Mouse (Mus musculus): ENCODE measurements around the gene Dennd4a. TPM values are rescaled to one million over a fixed set of nuclear protein-coding genes. Genes with fewer than 3 reads are reported as not detected.

Gene Dennd4a
- polyA plus RNA-seq, 1 experiment from 2014 or later = 10.8 TPM

DNA sequence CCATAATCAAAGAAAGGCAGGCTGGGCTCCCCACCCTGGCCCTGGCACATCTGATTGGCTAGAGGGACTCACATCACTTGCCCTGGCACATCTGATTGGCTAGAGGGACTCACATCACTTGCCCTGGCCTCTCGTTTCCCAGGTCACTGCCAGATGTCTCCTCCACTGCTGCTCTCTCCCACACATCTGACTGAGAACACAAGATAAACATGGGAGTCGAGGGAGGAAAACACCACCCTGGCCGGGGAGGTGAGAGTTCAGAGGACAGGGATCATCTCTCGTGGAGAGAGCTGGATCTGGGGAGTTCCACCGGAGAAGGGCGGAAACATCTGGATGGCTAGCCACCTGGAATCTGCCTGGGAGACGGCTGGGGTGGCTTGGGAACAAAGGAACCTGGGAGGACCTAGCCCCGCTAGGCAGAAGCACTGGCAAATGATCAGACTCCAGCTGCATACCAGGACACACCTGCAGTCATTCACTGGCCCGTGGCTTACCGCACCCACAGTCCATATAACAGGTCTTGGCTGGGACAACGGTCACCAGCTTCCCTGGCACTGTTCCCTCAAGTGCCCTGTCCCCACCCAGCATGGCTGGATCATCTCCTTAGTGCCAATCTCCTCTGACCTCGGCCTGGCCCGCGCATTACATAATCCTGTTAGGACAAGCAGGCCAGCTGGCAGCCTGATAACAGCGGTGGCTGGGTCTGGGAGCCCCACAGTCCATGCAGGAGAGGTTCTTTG lies 123.0 kb downstream of the Dennd4a start:
- DNase-seq (ENCODE audit: low spot score) (peak; percentile 46), ATAC-seq (ENCODE audit: insufficient read depth, low FRiP score, low TSS enrichment) (no peak)
- Histone ChIP-seq H3K4me1 (ENCODE audit: control insufficient read depth, insufficient read depth, low read length) (no peaks in the 10 kb centered on the region), H3K4me3 (ENCODE audit: low read depth, low read length) (no peak overlapping the region), H3K36me3 (ENCODE audit: control insufficient read depth, insufficient read depth, low read length) (no peaks in the 10 kb centered on the region), H3K27ac (ENCODE audit: low read depth, low read length) (no peak overlapping the region), H3K27me3 (ENCODE audit: control insufficient read depth, insufficient read depth, low read length) (no peaks in the 10 kb centered on the region), H3K4me2 (ENCODE audit: low read depth) (peak overlapping the region; percentile 19; the same call in 1 of the 2 replicates), H3K9ac (ENCODE audit: low read length) (peak overlapping the region; percentile 18; the same call in 1 of the 2 replicates), H3K9me3 (ENCODE audit: control insufficient read depth, low read length) (no peaks in the 10 kb centered on the region)
- WGBS = 66% methylated on average over 15 of the region's 15 CpGs

DNA sequence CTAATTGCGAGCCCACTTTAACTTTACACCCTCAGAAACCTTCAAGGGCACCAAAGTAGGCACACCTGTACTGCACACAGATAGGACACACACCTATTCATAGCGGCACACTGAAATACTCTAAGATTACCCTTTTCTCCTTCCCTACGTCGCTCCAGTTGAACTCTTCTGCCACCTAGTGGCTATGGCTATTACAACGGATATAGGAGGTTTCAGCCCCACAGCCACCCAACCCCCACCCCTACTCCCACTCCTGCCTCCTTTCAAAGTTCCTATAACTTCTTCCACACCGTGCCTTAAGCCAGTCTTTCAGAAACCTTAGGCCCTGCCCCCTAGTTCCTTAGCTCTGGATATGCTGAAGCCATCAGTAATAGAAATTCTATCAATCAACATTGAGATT lies 125.4 kb downstream of the Dennd4a start:
- Histone ChIP-seq H3K9ac (ENCODE audit: low read length) (no peak overlapping the region), H3K9me3 (ENCODE audit: control insufficient read depth, low read length) (no peaks in the 10 kb centered on the region), H3K27ac (ENCODE audit: low read depth, low read length) (no peak overlapping the region), H3K4me3 (ENCODE audit: low read depth, low read length) (no peak overlapping the region), H3K27me3 (ENCODE audit: control insufficient read depth, insufficient read depth, low read length) (no peaks in the 10 kb centered on the region), H3K4me1 (ENCODE audit: control insufficient read depth, insufficient read depth, low read length) (no peaks in the 10 kb centered on the region), H3K4me2 (ENCODE audit: low read depth) (no peak overlapping the region), H3K36me3 (ENCODE audit: control insufficient read depth, insufficient read depth, low read length) (no peaks in the 10 kb centered on the region)
- 7% methylated on average over 6 of the region's 6 CpGs for WGBS
- peak; percentile 63 for DNase-seq (ENCODE audit: low spot score)
- ATAC-seq (ENCODE audit: insufficient read depth, low FRiP score, low TSS enrichment) = no peak

DNA sequence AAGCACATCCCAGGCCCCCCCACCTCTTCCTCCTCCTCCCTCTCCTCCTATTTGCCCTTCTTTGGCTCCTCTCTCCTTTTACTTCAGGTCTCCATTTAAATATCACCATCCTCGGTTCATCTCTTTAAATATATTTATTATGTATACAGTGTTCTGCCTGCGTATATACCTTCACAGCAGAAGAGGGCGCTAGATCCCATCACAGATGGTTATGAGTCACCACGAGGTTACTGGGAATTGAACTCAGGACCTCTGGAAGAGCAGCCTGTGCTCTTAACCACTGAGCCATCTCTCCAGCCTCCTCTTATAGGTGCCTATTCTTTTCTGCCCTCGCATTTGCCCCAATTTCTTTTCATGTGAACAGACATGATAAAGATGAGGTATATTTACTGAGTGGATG lies 126.4 kb downstream of the Dennd4a start:
- 64% methylated on average over 5 of the region's 5 CpGs for WGBS
- no peak for ATAC-seq (ENCODE audit: insufficient read depth, low FRiP score, low TSS enrichment)
- no peak overlapping the region for H3K9ac ChIP-seq (ENCODE audit: low read length)

DNA sequence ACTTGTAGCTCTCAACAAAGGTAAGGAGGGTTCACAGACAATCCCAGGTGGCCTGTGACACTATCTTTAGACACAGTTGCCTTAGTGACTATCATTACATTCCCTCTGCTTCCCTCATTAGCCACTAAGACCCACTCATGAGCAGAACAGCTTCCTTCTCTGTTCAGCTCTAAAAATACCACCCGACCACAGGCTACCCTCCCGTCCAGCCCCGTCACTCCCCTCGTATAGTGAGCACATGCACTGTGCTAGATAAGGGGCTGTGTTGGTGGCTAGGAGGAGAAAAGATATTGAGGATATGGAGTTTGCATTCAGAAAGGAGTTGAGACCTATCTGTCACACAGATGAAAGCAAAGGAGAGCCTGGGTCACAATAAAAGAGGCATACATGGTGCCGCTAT lies 127.4 kb downstream of the Dennd4a start:
- Histone ChIP-seq H3K27me3 (ENCODE audit: control insufficient read depth, insufficient read depth, low read length) (no peaks in the 10 kb centered on the region), H3K4me2 (ENCODE audit: low read depth) (no peak overlapping the region), H3K9ac (ENCODE audit: low read length) (no peak overlapping the region), H3K36me3 (ENCODE audit: control insufficient read depth, insufficient read depth, low read length) (no peaks in the 10 kb centered on the region), H3K27ac (ENCODE audit: low read depth, low read length) (no peak overlapping the region), H3K4me3 (ENCODE audit: low read depth, low read length) (no peak overlapping the region), H3K4me1 (ENCODE audit: control insufficient read depth, insufficient read depth, low read length) (no peaks in the 10 kb centered on the region), H3K9me3 (ENCODE audit: control insufficient read depth, low read length) (no peaks in the 10 kb centered on the region)
- DNase-seq (ENCODE audit: low spot score) = no peak
- 87% methylated on average over 5 of the region's 5 CpGs for WGBS
- ATAC-seq (ENCODE audit: insufficient read depth, low FRiP score, low TSS enrichment) = no peak

More for the DNA sequence above, 126.4 kb downstream of the Dennd4a start:
- Histone ChIP-seq H3K27me3 (ENCODE audit: control insufficient read depth, insufficient read depth, low read length) (no peaks in the 10 kb centered on the region), H3K9me3 (ENCODE audit: control insufficient read depth, low read length) (no peaks in the 10 kb centered on the region), H3K4me3 (ENCODE audit: low read depth, low read length) (no peak overlapping the region), H3K36me3 (ENCODE audit: control insufficient read depth, insufficient read depth, low read length) (no peaks in the 10 kb centered on the region), H3K4me2 (ENCODE audit: low read depth) (no peak overlapping the region), H3K4me1 (ENCODE audit: control insufficient read depth, insufficient read depth, low read length) (no peaks in the 10 kb centered on the region), H3K27ac (ENCODE audit: low read depth, low read length) (no peak overlapping the region)
- DNase-seq (ENCODE audit: low spot score) = no peak

DNA sequence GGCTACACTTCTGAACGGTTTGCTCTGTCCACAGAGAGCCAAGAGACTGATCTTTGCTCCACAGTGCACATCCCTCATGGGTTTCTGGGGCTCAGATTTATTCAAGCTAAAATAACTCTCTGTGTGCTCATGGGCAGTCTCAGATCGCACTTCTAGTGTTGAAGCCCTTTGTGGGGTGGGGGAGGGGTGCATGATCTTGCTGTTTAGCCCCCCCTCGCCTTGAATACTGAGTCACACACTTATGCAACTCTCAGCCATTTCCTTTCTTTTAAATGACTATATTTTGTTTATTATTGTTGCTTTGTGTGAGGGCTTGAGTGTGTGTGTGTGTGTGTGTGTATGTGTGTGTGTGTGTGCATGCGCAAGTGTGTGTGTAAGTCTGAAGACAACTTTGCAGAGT lies 128.1 kb downstream of the Dennd4a start:
- H3K27ac ChIP-seq (ENCODE audit: low read depth, low read length) = no peak overlapping the region
- no peak overlapping the region for H3K4me3 ChIP-seq (ENCODE audit: low read depth, low read length)
- H3K9me3 ChIP-seq (ENCODE audit: control insufficient read depth, low read length) = no peaks in the 10 kb centered on the region
- ATAC-seq (ENCODE audit: insufficient read depth, low FRiP score, low TSS enrichment) (no peak), DNase-seq (ENCODE audit: low spot score) (no peak)
- H3K9ac ChIP-seq (ENCODE audit: low read length) = no peak overlapping the region
- H3K4me1 ChIP-seq (ENCODE audit: control insufficient read depth, insufficient read depth, low read length) = no peaks in the 10 kb centered on the region
- no peaks in the 10 kb centered on the region for H3K27me3 ChIP-seq (ENCODE audit: control insufficient read depth, insufficient read depth, low read length)
- H3K36me3 ChIP-seq (ENCODE audit: control insufficient read depth, insufficient read depth, low read length) = no peaks in the 10 kb centered on the region
- H3K4me2 ChIP-seq (ENCODE audit: low read depth) = no peak overlapping the region
- WGBS = 64% methylated on average over 4 of the region's 4 CpGs

DNA sequence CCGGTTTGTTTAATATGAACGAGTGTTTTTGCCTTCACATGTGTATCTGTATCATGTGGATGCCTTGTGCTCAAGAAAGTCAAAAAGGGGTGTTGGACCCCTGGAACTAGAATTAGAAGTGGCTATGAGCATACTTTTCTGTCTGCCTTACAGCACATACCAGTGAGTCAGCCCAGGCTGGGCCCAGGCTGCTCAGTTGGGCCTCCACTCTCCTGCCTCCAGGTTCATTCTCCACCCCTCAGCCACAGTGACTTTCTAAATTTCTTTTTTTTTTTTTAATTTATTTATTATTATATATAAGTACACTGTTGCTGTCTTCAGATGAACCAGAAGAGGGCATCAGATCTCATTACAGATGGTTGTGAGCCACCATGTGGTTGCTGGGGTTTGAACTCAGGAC lies 128.7 kb downstream of the Dennd4a start:
- Histone ChIP-seq H3K27ac (ENCODE audit: low read depth, low read length) (no peak overlapping the region), H3K4me3 (ENCODE audit: low read depth, low read length) (no peak overlapping the region), H3K4me2 (ENCODE audit: low read depth) (no peak overlapping the region), H3K9ac (ENCODE audit: low read length) (no peak overlapping the region), H3K9me3 (ENCODE audit: control insufficient read depth, low read length) (no peaks in the 10 kb centered on the region), H3K36me3 (ENCODE audit: control insufficient read depth, insufficient read depth, low read length) (no peaks in the 10 kb centered on the region), H3K27me3 (ENCODE audit: control insufficient read depth, insufficient read depth, low read length) (no peaks in the 10 kb centered on the region), H3K4me1 (ENCODE audit: control insufficient read depth, insufficient read depth, low read length) (no peaks in the 10 kb centered on the region)
- no peak for DNase-seq (ENCODE audit: low spot score)
- 86% methylated on average over 2 of the region's 2 CpGs for WGBS
- ATAC-seq (ENCODE audit: insufficient read depth, low FRiP score, low TSS enrichment) = no peak

DNA sequence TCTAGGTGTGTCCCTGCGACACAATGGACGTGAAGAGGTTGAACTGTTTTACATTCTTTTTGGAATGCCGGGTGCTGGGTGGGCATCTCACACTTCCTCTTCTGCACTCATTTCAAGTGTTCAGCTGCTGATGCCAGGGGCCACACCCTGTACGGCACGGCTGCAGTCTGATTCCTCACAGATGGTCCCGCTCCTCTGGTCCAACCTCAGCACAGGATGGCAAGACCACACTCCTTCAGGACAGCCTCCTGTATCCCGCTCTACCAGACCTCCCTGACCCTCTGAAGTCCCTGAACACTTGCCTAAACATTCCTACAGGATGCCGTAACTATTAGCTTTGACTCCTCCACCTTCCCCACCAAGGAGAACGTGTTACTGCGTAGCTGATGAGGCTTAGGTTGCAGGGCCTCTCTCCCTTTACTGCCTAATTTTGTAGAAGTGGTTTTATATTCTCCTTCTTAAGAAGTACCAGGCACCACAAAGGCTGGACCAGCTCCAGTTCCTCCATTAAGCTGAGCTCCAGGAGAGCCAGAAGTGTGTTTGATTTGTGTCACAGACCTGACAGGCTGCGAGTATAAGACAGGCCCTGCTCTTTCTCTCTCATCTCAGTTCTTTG lies 129.7 kb downstream of the Dennd4a start:
- no peak for DNase-seq (ENCODE audit: low spot score)

DNA sequence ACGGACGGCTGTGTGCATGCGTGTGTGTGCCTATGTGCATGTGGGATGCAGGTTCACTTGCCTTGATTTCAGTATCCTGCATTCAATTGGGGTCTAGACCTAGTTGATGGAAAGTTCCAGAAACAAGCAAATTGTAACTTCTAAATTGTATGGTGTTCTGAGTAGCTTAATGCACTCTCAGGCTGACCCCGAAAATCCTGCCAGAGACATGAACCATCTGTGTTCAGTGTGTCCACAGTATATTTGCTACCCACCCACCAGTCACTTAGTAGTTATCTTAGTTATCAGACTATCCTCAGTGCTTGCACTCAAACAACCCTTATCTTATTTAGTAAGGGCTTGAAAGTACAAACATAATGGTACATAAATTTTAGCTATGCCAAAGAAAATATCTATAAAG lies 130.5 kb downstream of the Dennd4a start:
- Histone ChIP-seq H3K36me3 (ENCODE audit: control insufficient read depth, insufficient read depth, low read length) (no peaks in the 10 kb centered on the region), H3K27ac (ENCODE audit: low read depth, low read length) (no peak overlapping the region), H3K9ac (ENCODE audit: low read length) (no peak overlapping the region), H3K4me3 (ENCODE audit: low read depth, low read length) (no peak overlapping the region), H3K4me2 (ENCODE audit: low read depth) (no peak overlapping the region), H3K27me3 (ENCODE audit: control insufficient read depth, insufficient read depth, low read length) (no peaks in the 10 kb centered on the region), H3K4me1 (ENCODE audit: control insufficient read depth, insufficient read depth, low read length) (no peaks in the 10 kb centered on the region), H3K9me3 (ENCODE audit: control insufficient read depth, low read length) (no peaks in the 10 kb centered on the region)
- ATAC-seq (ENCODE audit: insufficient read depth, low FRiP score, low TSS enrichment) (no peak), DNase-seq (ENCODE audit: low spot score) (no peak)
- WGBS = 90% methylated on average over 4 of the region's 4 CpGs

More for the DNA sequence above, 129.7 kb downstream of the Dennd4a start:
- no peak overlapping the region for H3K4me3 ChIP-seq (ENCODE audit: low read depth, low read length)
- ATAC-seq (ENCODE audit: insufficient read depth, low FRiP score, low TSS enrichment) = no peak
- H3K9ac ChIP-seq (ENCODE audit: low read length) = no peak overlapping the region
- H3K9me3 ChIP-seq (ENCODE audit: control insufficient read depth, low read length) = no peaks in the 10 kb centered on the region
- no peaks in the 10 kb centered on the region for H3K4me1 ChIP-seq (ENCODE audit: control insufficient read depth, insufficient read depth, low read length)
- H3K4me2 ChIP-seq (ENCODE audit: low read depth) = no peak overlapping the region
- H3K36me3 ChIP-seq (ENCODE audit: control insufficient read depth, insufficient read depth, low read length) = no peaks in the 10 kb centered on the region
- H3K27me3 ChIP-seq (ENCODE audit: control insufficient read depth, insufficient read depth, low read length) = no peaks in the 10 kb centered on the region
- no peak overlapping the region for H3K27ac ChIP-seq (ENCODE audit: low read depth, low read length)
- 74% methylated on average over 11 of the region's 11 CpGs for WGBS

DNA sequence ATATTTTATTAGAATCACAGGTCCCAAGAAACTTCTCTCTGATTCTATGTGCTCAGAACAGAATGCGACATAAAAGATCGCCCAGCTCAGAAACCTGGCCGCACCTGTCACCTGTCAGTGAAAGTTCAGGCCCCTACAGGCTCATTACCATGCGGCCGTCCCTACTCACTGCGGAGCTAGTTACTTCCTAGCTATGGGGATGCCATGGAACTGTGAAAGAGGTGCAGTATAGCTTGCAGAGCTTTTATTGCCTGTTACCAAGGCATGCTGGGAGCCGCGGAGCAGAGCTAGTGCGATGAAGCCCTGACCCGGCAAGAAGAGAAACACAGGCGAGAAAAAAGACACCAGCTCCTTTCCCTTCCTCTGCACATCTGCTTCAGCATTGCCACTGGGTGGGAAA lies 132.9 kb downstream of the Dennd4a start:
- Histone ChIP-seq H3K4me1 (ENCODE audit: control insufficient read depth, insufficient read depth, low read length) (no peaks in the 10 kb centered on the region), H3K4me3 (ENCODE audit: low read depth, low read length) (no peak overlapping the region), H3K9me3 (ENCODE audit: control insufficient read depth, low read length) (no peaks in the 10 kb centered on the region), H3K27ac (ENCODE audit: low read depth, low read length) (no peak overlapping the region), H3K27me3 (ENCODE audit: control insufficient read depth, insufficient read depth, low read length) (no peaks in the 10 kb centered on the region), H3K36me3 (ENCODE audit: control insufficient read depth, insufficient read depth, low read length) (no peaks in the 10 kb centered on the region), H3K9ac (ENCODE audit: low read length) (peak overlapping the region; percentile 26; the same call in 1 of the 2 replicates), H3K4me2 (ENCODE audit: low read depth) (peak overlapping the region; percentile 23; the same call in 1 of the 2 replicates)
- ATAC-seq (ENCODE audit: insufficient read depth, low FRiP score, low TSS enrichment) (no peak), DNase-seq (ENCODE audit: low spot score) (peak; percentile 5)
- WGBS = 7% methylated on average over 11 of the region's 11 CpGs
